Mouse (Mus musculus) myocyte (in vitro differentiated cells): ENCODE data around the gene Limch1.

ENCODE experiments used
- MAX ChIP-seq: IDR thresholded peaks from one replicate; pipeline ENCODE4 v1.6.1; 2011; ENCODE audit warnings: low read depth, mild to moderate bottlenecking, control low read depth
- POLR2A ChIP-seq: IDR thresholded peaks from one replicate; pipeline ENCODE4 v1.6.1; 2011; ENCODE audit warnings: low read depth, mild to moderate bottlenecking, control low read depth, moderate library complexity; ENCODE audit not compliant: insufficient read length
- POLR2AphosphoS2 ChIP-seq: IDR thresholded peaks from one replicate; pipeline ENCODE4 v1.6.1; 2011; ENCODE audit warnings: low read depth, control low read depth; ENCODE audit not compliant: insufficient read length

GRCm38 (mm10) chr5:67095651-67096377 is 350.2 kb downstream of the Limch1 start:
- TF ChIP-seq MAX (no peak), POLR2A (no peak), POLR2AphosphoS2 (no peak)
